Mouse (Mus musculus) testis, adult 2 months (tissue): Measurements from ENCODE around the gene Skiv2l.

ENCODE experiments used
- CTCF ChIP-seq: fragments of 200-500 bp; IDR thresholded peaks from 2 replicates; pipeline ENCODE4 v1.5.1; 2012; ENCODE audit warnings: low read depth, mild to moderate bottlenecking, inconsistent platforms, low read length, moderate library complexity; ENCODE audit not compliant: control insufficient read depth, insufficient read depth, insufficient replicate concordance
- POLR2A ChIP-seq: fragments of 200-500 bp; IDR thresholded peaks from 2 replicates; pipeline ENCODE4 v1.6.1; 2012; ENCODE audit warnings: low read depth, mild to moderate bottlenecking, inconsistent platforms, low read length, moderate library complexity; ENCODE audit not compliant: control insufficient read depth

GRCm38 (mm10) chr17:34844884-34845283, 5.1 kb downstream of the Skiv2l start:
- TF ChIP-seq POLR2A (no peak), CTCF (no peak)
